Mouse (Mus musculus): ENCODE data around the gene Mtcl1. TPM values are rescaled to one million over a fixed set of nuclear protein-coding genes. Genes with fewer than 3 reads are reported as not detected.

Mtcl1 gene
- polyA plus RNA-seq, 1 experiment from 2014 or later: 11.7 TPM

GRCm38 (mm10) chr17:66408400-66408799 lies 41.1 kb downstream of the Mtcl1 start:
- no peaks in the 10 kb centered on the region for H3K36me3 ChIP-seq (ENCODE audit: control insufficient read depth, insufficient read depth, low read length)
- 0 out of 2 replicates have a peak, but pooled peaks cover 2% of the 10 kb centered on the region for H3K27me3 ChIP-seq (replicated peaks; ENCODE audit: control insufficient read depth, insufficient read depth, low read length)
- 79% methylated on average over 5 of the region's 5 CpGs for WGBS
- ATAC-seq (replicated peaks; ENCODE audit: low FRiP score, low TSS enrichment, low read depth) (no peak), DNase-seq (ENCODE audit: low spot score) (no peak)
- peaks cover 43% of the 10 kb centered on the region for H3K4me1 ChIP-seq (replicated peaks; ENCODE audit: control insufficient read depth, insufficient read depth, low read length)
- no peaks in the 10 kb centered on the region for H3K9me3 ChIP-seq (ENCODE audit: control insufficient read depth, low read length)
- H3K4me3 ChIP-seq (ENCODE audit: low read depth, low read length): no peak overlapping the region
- H3K4me2 ChIP-seq (ENCODE audit: low read length): no peak overlapping the region
- H3K9ac ChIP-seq (ENCODE audit: low read length): no peak overlapping the region
- H3K27ac ChIP-seq (ENCODE audit: low read depth): 0 out of 2 replicates have a peak overlapping the region, but pooled peaks have one; percentile 14

DNA sequence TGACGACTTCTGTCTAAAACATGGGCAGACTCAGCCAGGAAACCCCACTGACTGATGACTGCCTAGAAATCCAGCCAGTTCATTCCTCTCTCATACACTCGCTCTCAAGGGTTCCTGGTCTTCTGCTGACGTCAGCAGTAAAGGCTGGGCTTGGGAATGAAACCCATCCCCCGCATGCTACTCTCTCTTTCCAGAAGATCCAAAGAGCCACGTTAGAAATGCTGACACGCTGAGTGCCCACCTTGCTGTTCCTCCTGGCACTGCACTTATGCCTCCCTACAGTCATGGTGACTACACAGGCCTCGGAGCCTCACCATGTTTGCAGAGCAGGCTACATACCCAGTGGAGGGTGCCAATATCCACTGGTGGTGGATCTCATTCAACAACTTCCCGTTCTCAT lies 41.7 kb downstream of the Mtcl1 start:
- no peaks in the 10 kb centered on the region for H3K36me3 ChIP-seq (ENCODE audit: control insufficient read depth, insufficient read depth, low read length)
- 0 out of 2 replicates have a peak, but pooled peaks cover 2% of the 10 kb centered on the region for H3K27me3 ChIP-seq (replicated peaks; ENCODE audit: control insufficient read depth, insufficient read depth, low read length)
- 59% methylated on average over 8 of the region's 8 CpGs for WGBS
- no peak overlapping the region for H3K4me2 ChIP-seq (ENCODE audit: low read length)
- no peak overlapping the region for H3K4me3 ChIP-seq (ENCODE audit: low read depth, low read length)
- DNase-seq (ENCODE audit: low spot score) (no peak), ATAC-seq (replicated peaks; ENCODE audit: low FRiP score, low TSS enrichment, low read depth) (no peak)
- no peak overlapping the region for H3K9ac ChIP-seq (ENCODE audit: low read length)
- H3K27ac ChIP-seq (ENCODE audit: low read depth): no peak overlapping the region
- peaks cover 48% of the 10 kb centered on the region for H3K4me1 ChIP-seq (replicated peaks; ENCODE audit: control insufficient read depth, insufficient read depth, low read length)
- no peaks in the 10 kb centered on the region for H3K9me3 ChIP-seq (ENCODE audit: control insufficient read depth, low read length)

- Histone ChIP-seq H3K4me2 (ENCODE audit: low read length) (0 out of 2 replicates have a peak overlapping the region, but pooled peaks have one; percentile 27), H3K27me3 (replicated peaks; ENCODE audit: control insufficient read depth, insufficient read depth, low read length) (0 out of 2 replicates have a peak, but pooled peaks cover 2% of the 10 kb centered on the region), H3K4me3 (ENCODE audit: low read depth, low read length) (no peak overlapping the region), H3K27ac (ENCODE audit: low read depth) (peak overlapping the region; percentile 22; the same call in 1 of the 2 replicates), H3K4me1 (replicated peaks; ENCODE audit: control insufficient read depth, insufficient read depth, low read length) (peaks cover 40% of the 10 kb centered on the region), H3K9me3 (ENCODE audit: control insufficient read depth, low read length) (no peaks in the 10 kb centered on the region), H3K36me3 (ENCODE audit: control insufficient read depth, insufficient read depth, low read length) (no peaks in the 10 kb centered on the region), H3K9ac (ENCODE audit: low read length) (no peak overlapping the region)
- DNase-seq (ENCODE audit: low spot score) (no peak), ATAC-seq (replicated peaks; ENCODE audit: low FRiP score, low TSS enrichment, low read depth) (no peak)
- WGBS: 44% methylated on average over 7 of the region's 7 CpGs
These were observed 43.9 kb downstream of the Mtcl1 start for GRCm38 (mm10) chr17:66405601-66406000.

DNA sequence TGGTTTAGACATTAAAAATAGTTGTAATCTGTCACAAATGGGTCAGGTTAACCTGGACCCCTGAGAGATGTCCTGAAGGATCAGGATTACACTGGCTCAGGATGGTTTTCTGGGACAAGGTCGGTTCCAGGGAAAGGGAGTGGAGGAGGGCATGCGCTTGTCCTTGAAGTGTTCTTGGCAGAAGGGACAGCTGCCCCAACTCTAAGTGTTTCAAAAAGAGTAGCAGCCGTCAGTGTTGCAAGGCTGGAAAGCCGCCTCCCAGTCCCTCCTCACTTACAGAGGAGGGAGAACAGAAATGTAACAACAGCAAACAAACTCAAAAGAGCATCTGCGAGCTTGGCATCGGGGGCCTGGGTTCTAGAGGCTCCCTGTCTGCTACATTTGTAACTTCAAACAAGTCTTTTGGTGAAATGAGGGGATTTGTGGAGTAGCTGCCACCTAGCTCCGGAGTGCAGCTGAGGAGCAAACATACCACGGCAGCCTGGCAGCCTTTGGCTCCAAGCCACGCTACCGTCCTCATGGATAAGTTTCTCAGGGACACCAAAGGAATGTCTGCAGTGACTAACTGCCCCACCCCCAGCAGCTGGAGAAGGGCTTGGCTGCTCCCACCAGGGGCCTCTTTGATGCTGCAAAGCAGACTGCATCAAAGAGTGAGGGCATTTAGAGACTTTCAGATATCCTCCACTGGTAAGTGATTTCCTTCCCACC lies 44.5 kb downstream of the Mtcl1 start:
- DNase-seq (ENCODE audit: low spot score): peak; percentile 64
- H3K9me3 ChIP-seq (ENCODE audit: control insufficient read depth, low read length): no peaks in the 10 kb centered on the region
- no peak overlapping the region for H3K4me3 ChIP-seq (ENCODE audit: low read depth, low read length)
- H3K4me1 ChIP-seq (replicated peaks; ENCODE audit: control insufficient read depth, insufficient read depth, low read length): peaks cover 40% of the 10 kb centered on the region
- peak overlapping the region; percentile 22; the same call in 1 of the 2 replicates for H3K27ac ChIP-seq (ENCODE audit: low read depth)
- 0 out of 2 replicates have a peak overlapping the region, but pooled peaks have one; percentile 27 for H3K4me2 ChIP-seq (ENCODE audit: low read length)
- WGBS: 20% methylated on average over 10 of the region's 10 CpGs
- no peaks in the 10 kb centered on the region for H3K36me3 ChIP-seq (ENCODE audit: control insufficient read depth, insufficient read depth, low read length)
- no peak for ATAC-seq (replicated peaks; ENCODE audit: low FRiP score, low TSS enrichment, low read depth)
- H3K9ac ChIP-seq (ENCODE audit: low read length): no peak overlapping the region
- H3K27me3 ChIP-seq (replicated peaks; ENCODE audit: control insufficient read depth, insufficient read depth, low read length): 0 out of 2 replicates have a peak, but pooled peaks cover 2% of the 10 kb centered on the region

DNA sequence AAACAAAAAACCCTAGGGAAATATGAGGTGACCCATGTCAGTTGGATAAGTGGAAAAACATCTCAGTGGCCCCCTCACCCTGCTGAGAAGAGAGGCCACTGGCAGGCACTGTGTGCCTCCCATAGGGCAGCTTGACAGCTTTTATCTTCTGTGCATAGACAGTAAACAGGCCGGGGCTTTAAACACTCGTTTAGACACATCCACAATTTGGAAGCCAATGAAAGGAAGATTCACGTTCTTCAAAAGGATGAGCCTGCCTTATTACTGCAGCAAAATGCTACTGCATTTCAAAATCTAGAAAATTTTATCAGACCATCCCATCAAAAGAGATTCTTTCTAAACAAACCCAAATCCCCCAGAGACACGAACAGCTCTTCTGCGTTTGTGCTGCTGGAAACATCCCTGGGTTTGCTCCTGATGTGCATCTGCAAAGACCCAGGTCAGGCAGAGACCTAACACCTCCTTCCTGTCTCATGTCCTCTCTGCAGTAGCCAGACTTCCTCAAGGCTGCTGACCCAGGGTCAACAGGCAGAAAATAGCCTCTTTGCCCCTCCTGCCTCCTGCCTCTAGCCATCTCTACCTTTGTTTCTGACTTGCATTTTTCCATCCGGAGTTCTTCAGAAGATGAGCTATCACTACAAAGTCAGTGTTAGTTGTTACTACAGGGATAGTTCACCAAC lies 46.6 kb downstream of the Mtcl1 start:
- Histone ChIP-seq H3K27ac (ENCODE audit: low read depth) (no peak overlapping the region), H3K4me3 (ENCODE audit: low read depth, low read length) (no peak overlapping the region), H3K4me2 (ENCODE audit: low read length) (no peak overlapping the region), H3K9me3 (ENCODE audit: control insufficient read depth, low read length) (no peaks in the 10 kb centered on the region), H3K9ac (ENCODE audit: low read length) (no peak overlapping the region), H3K4me1 (replicated peaks; ENCODE audit: control insufficient read depth, insufficient read depth, low read length) (peaks cover 28% of the 10 kb centered on the region), H3K36me3 (ENCODE audit: control insufficient read depth, insufficient read depth, low read length) (no peaks in the 10 kb centered on the region), H3K27me3 (replicated peaks; ENCODE audit: control insufficient read depth, insufficient read depth, low read length) (0 out of 2 replicates have a peak, but pooled peaks cover 2% of the 10 kb centered on the region)
- DNase-seq (ENCODE audit: low spot score) (no peak), ATAC-seq (replicated peaks; ENCODE audit: low FRiP score, low TSS enrichment, low read depth) (no peak)
- 23% methylated on average over 6 of the region's 6 CpGs for WGBS

DNA sequence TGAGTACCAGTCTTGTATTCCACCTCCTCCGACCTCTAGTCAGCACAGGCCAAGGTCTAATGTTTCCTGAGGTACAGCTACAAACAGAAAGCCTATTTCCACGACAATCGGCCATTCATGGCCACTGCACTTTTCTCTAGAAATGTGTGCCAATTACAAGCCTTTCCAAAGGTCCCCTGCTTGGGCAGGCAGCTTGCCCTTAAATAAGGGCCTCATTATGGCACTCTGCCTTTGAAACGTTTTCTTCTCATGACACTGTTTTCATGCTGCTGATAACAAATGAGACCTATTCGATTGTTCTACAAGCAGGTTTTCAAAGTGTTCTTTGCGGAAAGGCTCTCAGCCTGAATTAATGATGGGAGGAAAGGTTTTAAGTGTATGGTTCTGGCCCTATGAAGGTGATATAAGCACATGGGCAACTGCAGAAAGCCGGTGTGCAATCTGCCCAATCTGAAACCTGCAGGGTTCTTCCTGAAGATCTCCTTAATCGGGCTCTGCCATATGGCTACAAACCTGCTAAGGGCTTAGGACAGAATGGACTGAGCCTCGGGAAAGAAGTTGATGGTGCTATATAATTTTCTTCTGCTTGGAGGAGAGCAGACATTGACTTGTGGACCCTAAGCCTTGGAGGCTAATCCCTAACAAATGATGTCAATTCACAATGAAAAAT lies 47.8 kb downstream of the Mtcl1 start:
- no peak for DNase-seq (ENCODE audit: low spot score)
- H3K27ac ChIP-seq (ENCODE audit: low read depth): no peak overlapping the region
- no peaks in the 10 kb centered on the region for H3K36me3 ChIP-seq (ENCODE audit: control insufficient read depth, insufficient read depth, low read length)

DNA sequence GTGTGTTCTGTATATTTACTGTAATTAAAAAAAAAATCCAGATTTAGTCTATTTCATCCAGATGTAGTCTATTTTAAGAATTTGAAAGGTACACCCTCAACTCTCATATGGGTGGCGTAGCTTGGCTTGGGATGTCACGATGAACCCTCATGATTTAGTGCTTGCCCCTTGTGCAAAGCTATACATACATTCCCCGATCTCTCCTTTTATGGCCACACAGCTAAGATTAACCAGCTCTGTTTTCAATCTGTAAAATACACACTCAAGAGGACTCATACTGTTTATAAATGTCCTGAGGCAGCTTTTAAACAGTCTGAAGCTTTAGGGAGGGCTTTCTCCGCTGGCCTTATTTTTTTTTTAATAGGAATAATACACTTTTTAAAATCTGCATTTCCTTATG lies 49.8 kb downstream of the Mtcl1 start:
- Histone ChIP-seq H3K27me3 (replicated peaks; ENCODE audit: control insufficient read depth, insufficient read depth, low read length) (0 out of 2 replicates have a peak, but pooled peaks cover 1% of the 10 kb centered on the region), H3K4me3 (ENCODE audit: low read depth, low read length) (no peak overlapping the region), H3K9ac (ENCODE audit: low read length) (no peak overlapping the region), H3K9me3 (ENCODE audit: control insufficient read depth, low read length) (0 out of 2 replicates have a peak, but pooled peaks cover 3% of the 10 kb centered on the region), H3K36me3 (ENCODE audit: control insufficient read depth, insufficient read depth, low read length) (no peaks in the 10 kb centered on the region), H3K27ac (ENCODE audit: low read depth) (peak overlapping the region; percentile 0; the same call in 1 of the 2 replicates), H3K4me1 (replicated peaks; ENCODE audit: control insufficient read depth, insufficient read depth, low read length) (peaks cover 7% of the 10 kb centered on the region), H3K4me2 (ENCODE audit: low read length) (no peak overlapping the region)
- 27% methylated on average over 4 of the region's 4 CpGs for WGBS
- ATAC-seq (replicated peaks; ENCODE audit: low FRiP score, low TSS enrichment, low read depth): no peak
- no peak for DNase-seq (ENCODE audit: low spot score)

More for the DNA sequence above, 47.8 kb downstream of the Mtcl1 start:
- no peak for ATAC-seq (replicated peaks; ENCODE audit: low FRiP score, low TSS enrichment, low read depth)
- Histone ChIP-seq H3K9ac (ENCODE audit: low read length) (no peak overlapping the region), H3K4me1 (replicated peaks; ENCODE audit: control insufficient read depth, insufficient read depth, low read length) (peaks cover 18% of the 10 kb centered on the region), H3K27me3 (replicated peaks; ENCODE audit: control insufficient read depth, insufficient read depth, low read length) (0 out of 2 replicates have a peak, but pooled peaks cover 2% of the 10 kb centered on the region), H3K9me3 (ENCODE audit: control insufficient read depth, low read length) (no peaks in the 10 kb centered on the region), H3K4me2 (ENCODE audit: low read length) (no peak overlapping the region), H3K4me3 (ENCODE audit: low read depth, low read length) (no peak overlapping the region)
- whole genome bisulfite sequencing: 52% methylated on average over 9 of the region's 9 CpGs

DNA sequence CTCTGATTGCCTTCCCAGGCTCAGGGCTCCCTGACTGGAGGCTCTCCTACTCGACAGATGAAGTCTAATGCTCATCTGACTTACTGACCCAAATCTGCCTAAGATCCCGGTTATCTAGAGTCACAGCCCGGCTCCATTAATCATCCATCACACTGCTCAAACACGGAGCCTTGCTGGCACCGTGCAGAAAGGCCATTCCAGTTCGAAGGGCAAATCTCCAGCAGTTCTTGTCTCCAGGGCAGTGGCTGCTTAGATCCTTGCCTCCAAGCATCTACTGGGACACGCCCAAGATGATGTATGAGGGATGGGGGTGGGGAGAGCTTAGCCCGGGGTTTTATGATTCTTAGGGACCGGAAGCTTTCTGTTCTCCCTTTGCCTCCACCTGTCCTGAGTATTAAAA lies 55.0 kb downstream of the Mtcl1 start:
- no peak overlapping the region for H3K4me2 ChIP-seq (ENCODE audit: low read length)
- no peaks in the 10 kb centered on the region for H3K4me1 ChIP-seq (replicated peaks; ENCODE audit: control insufficient read depth, insufficient read depth, low read length)
- H3K36me3 ChIP-seq (ENCODE audit: control insufficient read depth, insufficient read depth, low read length): no peaks in the 10 kb centered on the region
- 0 out of 2 replicates have a peak, but pooled peaks cover 3% of the 10 kb centered on the region for H3K9me3 ChIP-seq (ENCODE audit: control insufficient read depth, low read length)
- no peak overlapping the region for H3K27ac ChIP-seq (ENCODE audit: low read depth)
- H3K27me3 ChIP-seq (replicated peaks; ENCODE audit: control insufficient read depth, insufficient read depth, low read length): no peaks in the 10 kb centered on the region
- no peak overlapping the region for H3K4me3 ChIP-seq (ENCODE audit: low read depth, low read length)
- ATAC-seq (replicated peaks; ENCODE audit: low FRiP score, low TSS enrichment, low read depth) (no peak), DNase-seq (ENCODE audit: low spot score) (no peak)
- WGBS: 29% methylated on average over 9 of the region's 9 CpGs
- H3K9ac ChIP-seq (ENCODE audit: low read length): no peak overlapping the region

All from intestine, embryonic 14.5 days (tissue).